Mouse (Mus musculus) megakaryocyte, embryonic 14.5 days (primary cell): ENCODE results near the gene Dars2.

Source experiments
- FLI1 ChIP-seq: IDR thresholded peaks from 2 replicates; pipeline ENCODE4 v1.6.1; 2012; ENCODE audit warnings: low read length, inconsistent platforms, mixed read lengths
- GATA1 ChIP-seq: IDR thresholded peaks from 3 replicates; pipeline ENCODE4 v1.6.1; 2012; ENCODE audit warnings: mixed read lengths, low read length, inconsistent platforms, borderline replicate concordance

DNA sequence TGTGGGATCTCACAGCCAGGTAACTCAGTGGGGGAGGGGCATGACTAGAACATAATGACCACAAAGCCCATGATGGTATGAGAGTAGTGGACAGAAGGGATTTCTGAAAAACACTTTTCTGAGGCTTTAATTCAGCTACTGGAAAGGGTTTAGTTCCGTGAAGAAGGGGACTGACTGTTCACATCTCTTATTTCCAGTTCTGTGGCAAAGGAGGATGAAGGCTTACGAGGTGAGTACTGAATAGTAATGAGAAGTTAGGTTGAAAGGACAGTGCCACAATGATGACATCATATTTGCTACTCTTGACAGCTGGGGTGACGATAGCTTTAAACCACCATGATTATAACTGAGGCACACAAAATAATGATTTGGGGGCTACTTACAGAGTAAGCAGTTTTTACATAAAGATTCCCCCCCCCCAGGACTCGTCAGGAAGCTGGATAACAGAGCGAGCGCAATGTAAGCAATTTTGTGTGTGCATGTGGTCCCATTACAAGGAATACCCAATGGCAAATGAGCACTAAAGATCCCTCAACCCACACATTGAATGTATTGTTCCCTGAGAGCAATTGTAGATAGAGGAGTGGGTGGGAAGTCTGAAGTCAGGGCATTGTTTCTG, 34.6 kb downstream of the Dars2 start:
- TF ChIP-seq GATA1 (no peak), FLI1 (no peak)
